Mouse (Mus musculus) hindbrain, embryonic 10.5 days (tissue): ENCODE data around the gene Capza2. TPM values are rescaled to one million over a fixed set of nuclear protein-coding genes. Genes with fewer than 3 reads are reported as not detected.
A peak's percentile ranks its signal among the peaks of the same experiment; 100 is the strongest.

Experiments used
- DNase-seq: peaks from one replicate; pipeline ENCODE4 v3.0.0-alpha.2; 2017; ENCODE audit warnings: low spot score
- H3K27ac ChIP-seq: fragments of 300-500 bp; sonication (generic); 2 replicates; pipeline ENCODE4 v1.5.1; 2016; ENCODE audit warnings: mild to moderate bottlenecking, moderate library complexity
- H3K27me3 ChIP-seq: fragments of 300-500 bp; sonication (generic); 2 replicates; pipeline ENCODE4 v1.6.1; 2016; ENCODE audit warnings: mild to moderate bottlenecking; ENCODE audit not compliant: poor library complexity, insufficient read depth, severe bottlenecking
- H3K36me3 ChIP-seq: fragments of 300-500 bp; sonication (generic); 2 replicates; pipeline ENCODE4 v1.6.1; 2016; ENCODE audit warnings: mild to moderate bottlenecking, moderate library complexity
- H3K4me1 ChIP-seq: fragments of 300-500 bp; sonication (generic); replicated peaks from 2 replicates; pipeline ENCODE4 v1.6.1; 2016; ENCODE audit warnings: mild to moderate bottlenecking
- H3K4me3 ChIP-seq: fragments of 300-500 bp; sonication (generic); 2 replicates; pipeline ENCODE4 v1.5.1; 2016; ENCODE audit warnings: mild to moderate bottlenecking, moderate library complexity
- H3K9me3 ChIP-seq: fragments of 300-500 bp; sonication (generic); 2 replicates; pipeline ENCODE4 v1.6.1; 2016; ENCODE audit warnings: mild to moderate bottlenecking, moderate library complexity
- WGBS: fragments of 180-500 bp; shearing (Covaris S2); methylation state at CpG from one replicate; pipeline ENCODE4 v1.1.7; 2016; 5-methylcytosine and 5-hydroxymethylcytosine counted together
- polyA plus RNA-seq: library from polyadenylated mRNA; unstranded; fragments of >200 nt; fragmentation: Nextera tagmentation; extraction: Ambion mirVana; gene quantifications from 2 replicates; pipeline ENCODE4 v1.2.1, GENCODE M21; 2016

Gene Capza2
- polyA plus RNA-seq, 1 experiment from 2014 or later: 172 TPM

- H3K36me3 ChIP-seq: peaks cover 86% of the 10 kb centered on the region
- H3K4me1 ChIP-seq: no peaks in the 10 kb centered on the region
- H3K4me3 ChIP-seq: no peak overlapping the region
- no peaks in the 10 kb centered on the region for H3K9me3 ChIP-seq
- WGBS: 95% methylated on average over 2 of the region's 2 CpGs
- H3K27me3 ChIP-seq: no peaks in the 10 kb centered on the region
- no peak overlapping the region for H3K27ac ChIP-seq
- no peak for DNase-seq
Observed at GRCm38 (mm10) chr6:17655080-17655479, 19.0 kb downstream of the Capza2 start.

- Histone ChIP-seq H3K9me3 (no peaks in the 10 kb centered on the region), H3K27me3 (no peaks in the 10 kb centered on the region), H3K4me3 (no peak overlapping the region), H3K27ac (no peak overlapping the region), H3K4me1 (no peaks in the 10 kb centered on the region), H3K36me3 (peaks cover 86% of the 10 kb centered on the region)
- no peak for DNase-seq
- WGBS: 88% methylated on average over 1 of the region's 1 CpGs
Observed at GRCm38 (mm10) chr6:17657308-17657707, 21.3 kb downstream of the Capza2 start.

GRCm38 (mm10) chr6:17665348-17665747, 29.3 kb downstream of the Capza2 start:
- WGBS: 96% methylated on average over 7 of the region's 7 CpGs
- Histone ChIP-seq H3K27ac (no peak overlapping the region), H3K4me3 (no peak overlapping the region), H3K4me1 (no peaks in the 10 kb centered on the region), H3K36me3 (peaks cover 87% of the 10 kb centered on the region), H3K27me3 (no peaks in the 10 kb centered on the region), H3K9me3 (no peaks in the 10 kb centered on the region)
- DNase-seq: no peak

GRCm38 (mm10) chr6:17666024-17666423, 30.0 kb downstream of the Capza2 start:
- Histone ChIP-seq H3K4me3 (no peak overlapping the region), H3K27ac (no peak overlapping the region), H3K36me3 (peaks cover 81% of the 10 kb centered on the region), H3K9me3 (no peaks in the 10 kb centered on the region), H3K4me1 (no peaks in the 10 kb centered on the region), H3K27me3 (no peaks in the 10 kb centered on the region)
- no peak for DNase-seq

- no peak for DNase-seq
- H3K36me3 ChIP-seq: peaks cover 63% of the 10 kb centered on the region
- no peaks in the 10 kb centered on the region for H3K4me1 ChIP-seq
- H3K27ac ChIP-seq: no peak overlapping the region
- H3K27me3 ChIP-seq: no peaks in the 10 kb centered on the region
- H3K4me3 ChIP-seq: no peak overlapping the region
- H3K9me3 ChIP-seq: no peaks in the 10 kb centered on the region
- WGBS: 93% methylated on average over 3 of the region's 3 CpGs
Observed at GRCm38 (mm10) chr6:17667813-17668212, 31.8 kb downstream of the Capza2 start.

GRCm38 (mm10) chr6:17668334-17668733, 32.3 kb downstream of the Capza2 start:
- Histone ChIP-seq H3K36me3 (peaks cover 58% of the 10 kb centered on the region), H3K9me3 (no peaks in the 10 kb centered on the region), H3K4me3 (no peak overlapping the region), H3K27me3 (no peaks in the 10 kb centered on the region), H3K4me1 (no peaks in the 10 kb centered on the region), H3K27ac (no peak overlapping the region)
- 97% methylated on average over 12 of the region's 12 CpGs for WGBS
- DNase-seq: no peak

- H3K27me3 ChIP-seq: no peaks in the 10 kb centered on the region
Observed at GRCm38 (mm10) chr6:17669826-17670225, 33.8 kb downstream of the Capza2 start.

GRCm38 (mm10) chr6:17675019-17675756, 39.2 kb downstream of the Capza2 start:
- Histone ChIP-seq H3K4me1 (no peaks in the 10 kb centered on the region), H3K9me3 (no peaks in the 10 kb centered on the region), H3K36me3 (no peaks in the 10 kb centered on the region), H3K27ac (no peak overlapping the region), H3K4me3 (no peak overlapping the region), H3K27me3 (no peaks in the 10 kb centered on the region)
- peak; percentile 72 for DNase-seq
- 29% methylated on average over 12 of the region's 12 CpGs for WGBS

More at GRCm38 (mm10) chr6:17669826-17670225, 33.8 kb downstream of the Capza2 start:
- H3K27ac ChIP-seq: no peak overlapping the region
- WGBS: 94% methylated on average over 2 of the region's 2 CpGs
- H3K4me1 ChIP-seq: no peaks in the 10 kb centered on the region
- H3K36me3 ChIP-seq: peaks cover 45% of the 10 kb centered on the region
- H3K9me3 ChIP-seq: no peaks in the 10 kb centered on the region
- no peak for DNase-seq
- no peak overlapping the region for H3K4me3 ChIP-seq

GRCm38 (mm10) chr6:17677008-17677407, 41.0 kb downstream of the Capza2 start:
- no peak for DNase-seq
- Histone ChIP-seq H3K27ac (no peak overlapping the region), H3K9me3 (peaks cover 6% of the 10 kb centered on the region; the same call in 1 of the 2 replicates), H3K36me3 (no peaks in the 10 kb centered on the region), H3K4me1 (no peaks in the 10 kb centered on the region), H3K27me3 (no peaks in the 10 kb centered on the region), H3K4me3 (no peak overlapping the region)
- WGBS: 77% methylated on average over 2 of the region's 2 CpGs

- 89% methylated on average over 6 of the region's 6 CpGs for WGBS
- H3K36me3 ChIP-seq: no peaks in the 10 kb centered on the region
- peaks cover 6% of the 10 kb centered on the region; the same call in 1 of the 2 replicates for H3K9me3 ChIP-seq
- no peak overlapping the region for H3K27ac ChIP-seq
- H3K4me1 ChIP-seq: no peaks in the 10 kb centered on the region
- H3K27me3 ChIP-seq: no peaks in the 10 kb centered on the region
- H3K4me3 ChIP-seq: no peak overlapping the region
- no peak for DNase-seq
Observed at GRCm38 (mm10) chr6:17680266-17680925, 44.4 kb downstream of the Capza2 start.

- H3K4me3 ChIP-seq: no peak overlapping the region
- H3K4me1 ChIP-seq: no peaks in the 10 kb centered on the region
- H3K36me3 ChIP-seq: no peaks in the 10 kb centered on the region
- no peaks in the 10 kb centered on the region for H3K27me3 ChIP-seq
- no peak overlapping the region for H3K27ac ChIP-seq
- H3K9me3 ChIP-seq: peaks cover 6% of the 10 kb centered on the region; the same call in 1 of the 2 replicates
- DNase-seq: no peak
- WGBS: 94% methylated on average over 8 of the region's 8 CpGs
Observed at GRCm38 (mm10) chr6:17681810-17682209, 45.8 kb downstream of the Capza2 start.

- Histone ChIP-seq H3K4me3 (no peak overlapping the region), H3K27ac (no peak overlapping the region), H3K9me3 (peaks cover 5% of the 10 kb centered on the region; the same call in 1 of the 2 replicates), H3K4me1 (peaks cover 4% of the 10 kb centered on the region), H3K27me3 (peaks cover 10% of the 10 kb centered on the region; the same call in 1 of the 2 replicates), H3K36me3 (no peaks in the 10 kb centered on the region)
- 92% methylated on average over 5 of the region's 5 CpGs for WGBS
- no peak for DNase-seq
Observed at GRCm38 (mm10) chr6:17688676-17689075, 52.6 kb downstream of the Capza2 start.

- no peak for DNase-seq
- Histone ChIP-seq H3K27me3 (peaks cover 10% of the 10 kb centered on the region; the same call in 1 of the 2 replicates), H3K4me3 (peak within 1 kb of the TSS; percentile 83), H3K27ac (peak within 1 kb of the TSS; percentile 96), H3K36me3 (0 out of 2 replicates have a peak, but pooled peaks cover 4% of the 10 kb centered on the region), H3K9me3 (no peaks in the 10 kb centered on the region), H3K4me1 (peaks cover 19% of the 10 kb centered on the region)
- 78% methylated on average over 7 of the region's 7 CpGs for WGBS
Observed at GRCm38 (mm10) chr6:17692647-17693046, 56.6 kb downstream of the Capza2 start, which contains the start of gene St7. TSS of gene St7 (plus strand) at chr6:17692933.
